Mouse (Mus musculus) ES-Bruce4 (cell line): Measurements from ENCODE around the gene Snd1.

ENCODE experiments used
- CTCF ChIP-seq: IDR thresholded peaks from one replicate; pipeline ENCODE4 v1.8.1; 2011; ENCODE audit warnings: low read depth, low read length
- EP300 ChIP-seq: IDR thresholded peaks from 2 replicates; pipeline ENCODE4 v1.6.1; 2011; ENCODE audit warnings: low read depth, low read length; ENCODE audit not compliant: insufficient read depth
- POLR2A ChIP-seq: IDR thresholded peaks from one replicate; pipeline ENCODE4 v1.8.1; 2011; ENCODE audit warnings: low read length; ENCODE audit not compliant: insufficient read depth

- TF ChIP-seq CTCF (no peak), POLR2A (no peak), EP300 (no peak)
These were observed 293.0 kb downstream of the Snd1 start for GRCm38 (mm10) chr6:28767891-28768481.
